Mouse (Mus musculus): Measurements from ENCODE around the gene Sap30bp. TPM values are rescaled to one million over a fixed set of nuclear protein-coding genes. Genes with fewer than 3 reads are reported as not detected.

Gene Sap30bp
- 10 to 100 TPM; 47.6 to 48.3 TPM for total RNA-seq (2021)

GRCm38 (mm10) chr11:115933108-115933746 lies at the start of gene Sap30bp, which contains the start of gene Recql5:
Gene Sap30bp (plus strand): TSS chr11:115933282.
Gene Recql5 (minus strand): TSS chr11:115933477.
- intact Hi-C loops (cut with DNase I): loop anchor here (5.0 kb wide), 1 partner anchor 199 kb away; the partner anchor contains the start of gene Trim65
- DNase-seq (ENCODE audit: low spot score in 2 of 2): peak; percentile 97 to 98

- no peak for DNase-seq (ENCODE audit: low spot score in 2 of 2)
- intact Hi-C loops (cut with DNase I): no loop called here
Measured at GRCm38 (mm10) chr11:115884361-115884760, 48.7 kb upstream of the Sap30bp start.

- intact Hi-C loops (cut with DNase I): no loop called here
- DNase-seq (ENCODE audit: low spot score in 2 of 2): no peak
Measured at GRCm38 (mm10) chr11:115885281-115885680, 47.8 kb upstream of the Sap30bp start.

GRCm38 (mm10) chr11:115886446-115886845 lies 46.6 kb upstream of the Sap30bp start:
- intact Hi-C loops (cut with DNase I): no loop called here
- no peak for DNase-seq (ENCODE audit: low spot score in 2 of 2)

GRCm38 (mm10) chr11:115888020-115888419 lies 45.1 kb upstream of the Sap30bp start:
- no peak for DNase-seq (ENCODE audit: low spot score in 2 of 2)
- intact Hi-C loops (cut with DNase I): no loop called here

- intact Hi-C loops (cut with DNase I): no loop called here
- no peak for DNase-seq (ENCODE audit: low spot score in 2 of 2)
Measured at GRCm38 (mm10) chr11:115889159-115889558, 43.9 kb upstream of the Sap30bp start.

GRCm38 (mm10) chr11:115892213-115892612 lies 40.9 kb upstream of the Sap30bp start:
- intact Hi-C loops (cut with DNase I): no loop called here

GRCm38 (mm10) chr11:115893071-115893470 lies 40.0 kb upstream of the Sap30bp start:
- intact Hi-C loops (cut with DNase I): no loop called here
- no peak for DNase-seq (ENCODE audit: low spot score in 2 of 2)

More at GRCm38 (mm10) chr11:115892213-115892612, 40.9 kb upstream of the Sap30bp start:
- DNase-seq (ENCODE audit: low spot score in 2 of 2): no peak

- intact Hi-C loops (cut with DNase I): no loop called here
- DNase-seq (ENCODE audit: low spot score in 2 of 2): no peak
Measured at GRCm38 (mm10) chr11:115894755-115895520, 38.1 kb upstream of the Sap30bp start.

- intact Hi-C loops (cut with DNase I): no loop called here
- no peak for DNase-seq (ENCODE audit: low spot score in 2 of 2)
Measured at GRCm38 (mm10) chr11:115898446-115898845, 34.6 kb upstream of the Sap30bp start.

GRCm38 (mm10) chr11:115898886-115899285 lies 34.2 kb upstream of the Sap30bp start:
- intact Hi-C loops (cut with DNase I): no loop called here
- peak; percentile 15 for DNase-seq (ENCODE audit: low spot score in 2 of 2)

GRCm38 (mm10) chr11:115899486-115900266 lies 33.4 kb upstream of the Sap30bp start, which contains the start of gene Smim5:
Gene Smim5 (plus strand): TSS chr11:115899966.
- DNase-seq (ENCODE audit: low spot score in 2 of 2): no peak

GRCm38 (mm10) chr11:115900561-115901337 lies 32.3 kb upstream of the Sap30bp start:
- DNase-seq (ENCODE audit: low spot score in 2 of 2): no peak
- intact Hi-C loops (cut with DNase I): no loop called here

More at GRCm38 (mm10) chr11:115899486-115900266, 33.4 kb upstream of the Sap30bp start, which contains the start of gene Smim5:
- intact Hi-C loops (cut with DNase I): no loop called here

GRCm38 (mm10) chr11:115901338-115902161 lies 31.5 kb upstream of the Sap30bp start:
- intact Hi-C loops (cut with DNase I): no loop called here
- no peak for DNase-seq (ENCODE audit: low spot score in 2 of 2)

- intact Hi-C loops (cut with DNase I): no loop called here
Measured at GRCm38 (mm10) chr11:115902177-115902576, 30.9 kb upstream of the Sap30bp start.

GRCm38 (mm10) chr11:115902831-115903230 lies 30.3 kb upstream of the Sap30bp start:
- intact Hi-C loops (cut with DNase I): no loop called here
- no peak for DNase-seq (ENCODE audit: low spot score in 2 of 2)

More at GRCm38 (mm10) chr11:115902177-115902576, 30.9 kb upstream of the Sap30bp start:
- no peak for DNase-seq (ENCODE audit: low spot score in 2 of 2)

GRCm38 (mm10) chr11:115903384-115904230 lies 29.5 kb upstream of the Sap30bp start:
- intact Hi-C loops (cut with DNase I): no loop called here
- DNase-seq (ENCODE audit: low spot score in 2 of 2): no peak

Measured in left cerebral cortex, postnatal 36 days (tissue).